15 mouse cellular contexts compared by ENCODE assay signal in the genomic region with DNA sequence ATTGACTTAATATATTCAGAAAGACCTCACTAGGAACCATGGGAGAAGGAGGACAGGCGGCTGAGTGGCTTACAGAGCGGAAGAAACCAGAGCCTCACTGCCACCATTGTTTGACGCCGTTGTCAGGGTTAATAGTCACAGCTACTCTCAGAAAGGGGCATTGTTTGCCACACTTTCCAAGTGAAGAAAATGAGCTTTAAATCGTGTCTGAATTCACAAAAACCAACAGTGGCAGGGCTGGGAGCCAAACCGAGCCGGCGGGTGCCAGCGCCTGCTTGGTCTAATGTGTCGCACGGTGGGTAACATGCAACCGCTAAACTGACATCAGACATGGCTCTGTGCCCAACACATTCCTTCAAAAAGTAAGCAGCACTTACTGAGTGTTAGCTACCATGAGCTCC.
DNase-seq lines count a peak whose midpoint lies in the region; ATAC-seq and TF ChIP-seq lines count a peak whose summit lies in the region.
"Had no signal": no experiment of that assay in that cellular context is flagged by ENCODE, and none has a peak within 500 bp of the region (broad histone marks: within the 10 kb centered on the region; RNA-seq: fewer than 3 reads in every experiment).

No protein-coding gene starts in this region.

- WGBS in hindbrain, embryonic 11.5 days = 63% methylated on average over 12 of the region's 12 CpGs
- WGBS in hindbrain, embryonic 10.5 days = 70% methylated on average over 12 of the region's 12 CpGs
- 75% methylated on average over 12 of the region's 12 CpGs for WGBS in limb, embryonic 11.5 days
- 49% methylated on average over 12 of the region's 12 CpGs for WGBS in kidney, adult 2 months

- no peak overlapping the region for H3K4me2 ChIP-seq in hindbrain, embryonic 11.5 days (replicated peaks; ENCODE audit: low read depth, low read length)
- H3K4me2 ChIP-seq in limb, embryonic 11.5 days (ENCODE audit: low read depth, severe bottlenecking) = no peak overlapping the region
- H3K4me2 ChIP-seq: heart, embryonic 11.5 days had no signal

- no peak for TF ChIP-seq POLR2A in kidney, adult 2 months (IDR thresholded peaks at IDR 0.05; ENCODE audit: low read depth, low read length)

- DNase-seq in hindbrain, embryonic 11.5 days (ENCODE audit: low spot score) = peak; percentile 12
- DNase-seq in hindbrain, embryonic 10.5 days (ENCODE audit: low spot score) = no peak
- peak; percentile 41 for DNase-seq in testis, postnatal 10 days (ENCODE audit: low spot score)
- DNase-seq in testis, postnatal 14 days (ENCODE audit: low spot score) = no peak
- peak; percentile 21 for DNase-seq in limb, embryonic 11.5 days (ENCODE audit: low spot score)
- DNase-seq in gastrocnemius, postnatal 25 days = no peak
- DNase-seq in ovary, adult 18-20 months (ENCODE audit: low spot score) = no peak
- DNase-seq in kidney, adult 2 months = no peak
- DNase-seq: adrenal gland, postnatal 10 days; cerebellum, adult 18-20 months; kidney, adult 9 months; layer of hippocampus, postnatal 36 days had no signal

- H3K27ac ChIP-seq in hindbrain, embryonic 11.5 days (ENCODE audit: low read depth, low read length) = no peak overlapping the region
- H3K27ac ChIP-seq in hindbrain, embryonic 10.5 days = no peak overlapping the region
- H3K27ac ChIP-seq in limb, embryonic 11.5 days (replicated peaks; ENCODE audit: low read depth, low read length) = no peak overlapping the region
- no peak overlapping the region for H3K27ac ChIP-seq in kidney, adult 2 months (ENCODE audit: insufficient read depth, low read depth, low read length)
- H3K27ac ChIP-seq: macrophage had no signal

- no peaks in the 10 kb centered on the region for H3K9me3 ChIP-seq in hindbrain, embryonic 11.5 days (ENCODE audit: control insufficient read depth, low read length)
- no peaks in the 10 kb centered on the region for H3K9me3 ChIP-seq in hindbrain, embryonic 10.5 days
- no peaks in the 10 kb centered on the region for H3K9me3 ChIP-seq in limb, embryonic 11.5 days (ENCODE audit: control insufficient read depth, low read length)

- no peak for TF ChIP-seq CTCF in kidney, adult 2 months (conservative IDR thresholded peaks at IDR 0.05; ENCODE audit: insufficient read depth, insufficient read length, low read depth, low read length)

- H3K4me1 ChIP-seq in hindbrain, embryonic 11.5 days (replicated peaks; ENCODE audit: control insufficient read depth, insufficient read depth, low read length) = no peaks in the 10 kb centered on the region
- H3K4me1 ChIP-seq in hindbrain, embryonic 10.5 days (replicated peaks) = 0 out of 2 replicates have a peak, but pooled peaks cover 4% of the 10 kb centered on the region
- H3K4me1 ChIP-seq in limb, embryonic 11.5 days (ENCODE audit: control insufficient read depth, insufficient read depth, low read length) = peaks cover 39% of the 10 kb centered on the region
- H3K4me1 ChIP-seq in kidney, adult 2 months (ENCODE audit: control insufficient read depth, insufficient read depth, low read length) = no peaks in the 10 kb centered on the region

- ATAC-seq in hindbrain, embryonic 11.5 days (ENCODE audit: low FRiP score) = no peak
- no peak for ATAC-seq in limb, embryonic 11.5 days (ENCODE audit: insufficient number of reproducible peaks, low FRiP score, low TSS enrichment, low read depth)

- H3K9ac ChIP-seq in hindbrain, embryonic 11.5 days (ENCODE audit: low read depth, low read length) = no peak overlapping the region
- no peak overlapping the region for H3K9ac ChIP-seq in limb, embryonic 11.5 days (ENCODE audit: low read length)

- no peaks in the 10 kb centered on the region for H3K36me3 ChIP-seq in hindbrain, embryonic 11.5 days (ENCODE audit: control insufficient read depth, insufficient read depth, low read length)
- H3K36me3 ChIP-seq in hindbrain, embryonic 10.5 days = no peaks in the 10 kb centered on the region
- H3K36me3 ChIP-seq in limb, embryonic 11.5 days (ENCODE audit: control insufficient read depth, insufficient read depth, low read length) = no peaks in the 10 kb centered on the region
- H3K36me3 ChIP-seq in kidney, adult 2 months (ENCODE audit: control insufficient read depth, insufficient read depth, low read length) = no peaks in the 10 kb centered on the region

- H3K27me3 ChIP-seq in hindbrain, embryonic 11.5 days (ENCODE audit: control insufficient read depth, insufficient read depth, low read length) = no peaks in the 10 kb centered on the region
- 0 out of 2 replicates have a peak, but pooled peaks cover 3% of the 10 kb centered on the region for H3K27me3 ChIP-seq in hindbrain, embryonic 10.5 days (ENCODE audit: insufficient read depth, poor library complexity, severe bottlenecking)
- no peaks in the 10 kb centered on the region for H3K27me3 ChIP-seq in limb, embryonic 11.5 days (ENCODE audit: control insufficient read depth, insufficient read depth, low read length)
- no peaks in the 10 kb centered on the region for H3K27me3 ChIP-seq in kidney, adult 2 months (replicated peaks; ENCODE audit: control insufficient read depth, insufficient read depth, low read length)

- no peak overlapping the region for H3K4me3 ChIP-seq in hindbrain, embryonic 11.5 days (ENCODE audit: low read depth, low read length)
- H3K4me3 ChIP-seq in hindbrain, embryonic 10.5 days = no peak overlapping the region
- H3K4me3 ChIP-seq in limb, embryonic 11.5 days (ENCODE audit: low read depth, low read length) = no peak overlapping the region
- no peak overlapping the region for H3K4me3 ChIP-seq in kidney, adult 2 months (ENCODE audit: insufficient read depth, low read depth, low read length)
- H3K4me3 ChIP-seq: erythroblast, embryonic 14.5 days had no signal

Comparison
In these comparisons a context has a peak if more than half of its experiments do, and no peak if none do; other contexts are left out.
1. DNase-seq: peak in hindbrain, embryonic 11.5 days (single experiment), testis, postnatal 10 days (single experiment) and limb, embryonic 11.5 days (single experiment); none in hindbrain, embryonic 10.5 days (single experiment), testis, postnatal 14 days (single experiment), gastrocnemius, postnatal 25 days (single experiment), ovary, adult 18-20 months (single experiment) and kidney, adult 2 months (single experiment).